In genomic region chr4:137597098-137597630, GRCm38 (mm10) we compare ENCODE assay signal across 35 mouse cellular contexts. TPM values are rescaled to one million over a fixed set of nuclear protein-coding genes. Genes with fewer than 3 reads are reported as not detected.
DNase-seq lines count a peak whose midpoint lies in the region; ATAC-seq and TF ChIP-seq lines count a peak whose summit lies in the region.
"Had no signal": no experiment of that assay in that cellular context is flagged by ENCODE, and none has a peak within 500 bp of the region (broad histone marks: within the 10 kb centered on the region; RNA-seq: fewer than 3 reads in every experiment).

No protein-coding gene starts in this region.

- TF ChIP-seq POLR2A in testis, adult 2 months (IDR thresholded peaks at IDR 0.05; ENCODE audit: control insufficient read depth, low read depth, low read length) = no peak

- no peak for TF ChIP-seq CTCF in testis, adult 2 months (IDR thresholded peaks at IDR 0.05; ENCODE audit: control insufficient read depth, insufficient read depth, insufficient replicate concordance, low read depth, low read length)

- H3K36me3 ChIP-seq in liver, embryonic 12.5 days = peaks cover 9% of the 10 kb centered on the region; the same call in 1 of the 2 replicates
- H3K36me3 ChIP-seq in liver, embryonic 11.5 days (ENCODE audit: control insufficient read depth, insufficient read depth, low read length) = no peaks in the 10 kb centered on the region; the same call in 1 of the 2 replicates
- no peaks in the 10 kb centered on the region for H3K36me3 ChIP-seq in testis, adult 2 months (ENCODE audit: control insufficient read depth, insufficient read depth, low read length)
- H3K36me3 ChIP-seq in forebrain, embryonic 14.5 days (ENCODE audit: control insufficient read depth, insufficient read depth, low read length) = no peaks in the 10 kb centered on the region
- H3K36me3 ChIP-seq: neural tube, embryonic 12.5 days had no signal

- H3K27me3 ChIP-seq in liver, embryonic 12.5 days (replicated peaks) = no peaks in the 10 kb centered on the region
- H3K27me3 ChIP-seq in liver, embryonic 11.5 days (replicated peaks; ENCODE audit: control insufficient read depth, insufficient read depth, low read length) = no peaks in the 10 kb centered on the region
- no peaks in the 10 kb centered on the region for H3K27me3 ChIP-seq in testis, adult 2 months (ENCODE audit: control insufficient read depth, insufficient read depth, low read length)
- no peaks in the 10 kb centered on the region for H3K27me3 ChIP-seq in forebrain, embryonic 14.5 days (replicated peaks; ENCODE audit: control insufficient read depth, insufficient read depth, low read length)
- H3K27me3 ChIP-seq: forebrain, embryonic 13.5 days; limb, embryonic 12.5 days; neural tube, embryonic 12.5 days had no signal

- peaks cover 71% of the 10 kb centered on the region for H3K4me1 ChIP-seq in liver, embryonic 12.5 days
- peaks cover 55% of the 10 kb centered on the region for H3K4me1 ChIP-seq in liver, embryonic 11.5 days (replicated peaks; ENCODE audit: control insufficient read depth, insufficient read depth, low read length)
- peaks cover 6% of the 10 kb centered on the region for H3K4me1 ChIP-seq in testis, adult 2 months (ENCODE audit: control insufficient read depth, insufficient read depth, low read length)
- H3K4me1 ChIP-seq in forebrain, embryonic 14.5 days (ENCODE audit: control insufficient read depth, insufficient read depth, low read length) = peaks cover 14% of the 10 kb centered on the region

- H3K9ac ChIP-seq in liver, embryonic 12.5 days = peak overlapping the region; percentile 5; the same call in 1 of the 2 replicates
- H3K9ac ChIP-seq in liver, embryonic 11.5 days (ENCODE audit: low read depth, low read length) = no peak overlapping the region
- no peak overlapping the region for H3K9ac ChIP-seq in forebrain, embryonic 14.5 days (ENCODE audit: low read length)
- H3K9ac ChIP-seq: forebrain, embryonic 13.5 days; hindbrain, embryonic 14.5 days; limb, embryonic 12.5 days; neural tube, embryonic 12.5 days had no signal

- H3K4me3 ChIP-seq in liver, embryonic 12.5 days = no peak overlapping the region
- no peak overlapping the region for H3K4me3 ChIP-seq in liver, embryonic 11.5 days (ENCODE audit: low read depth, low read length)
- no peak overlapping the region for H3K4me3 ChIP-seq in testis, adult 2 months (ENCODE audit: control insufficient read depth, low read depth, low read length)
- no peak overlapping the region for H3K4me3 ChIP-seq in forebrain, embryonic 14.5 days (ENCODE audit: low read depth, low read length)
- H3K4me3 ChIP-seq: forebrain, embryonic 13.5 days; left cerebral cortex, adult 2 months; limb, embryonic 12.5 days; myocyte; neural tube, embryonic 12.5 days had no signal

- H3K27ac ChIP-seq in liver, embryonic 12.5 days = peak overlapping the region; percentile 16; the same call in 1 of the 2 replicates
- H3K27ac ChIP-seq in liver, embryonic 11.5 days (ENCODE audit: low read depth, low read length) = no peak overlapping the region
- H3K27ac ChIP-seq in testis, adult 2 months (ENCODE audit: control insufficient read depth, insufficient read depth, low read depth, low read length) = peak overlapping the region; percentile 39; the same call in 1 of the 2 replicates
- H3K27ac ChIP-seq in forebrain, embryonic 14.5 days (ENCODE audit: low read depth, low read length) = no peak overlapping the region
- H3K27ac ChIP-seq: forebrain, embryonic 13.5 days; hindbrain, embryonic 14.5 days; left cerebral cortex, adult 2 months; limb, embryonic 12.5 days; macrophage; midbrain, embryonic 10.5 days; neural tube, embryonic 12.5 days; stomach, postnatal 0 days had no signal

- peak overlapping the region; percentile 1; the same call in 1 of the 2 replicates for H3K4me2 ChIP-seq in liver, embryonic 12.5 days
- H3K4me2 ChIP-seq in liver, embryonic 11.5 days = no peak overlapping the region
- H3K4me2 ChIP-seq in forebrain, embryonic 14.5 days (ENCODE audit: low read length) = no peak overlapping the region
- H3K4me2 ChIP-seq: heart, embryonic 11.5 days; limb, embryonic 12.5 days had no signal

- 81% methylated on average over 4 of the region's 4 CpGs for WGBS in liver, embryonic 12.5 days (ENCODE audit: insufficient replicate concordance)
- 88% methylated on average over 4 of the region's 4 CpGs for WGBS in liver, embryonic 11.5 days
- WGBS in forebrain, embryonic 14.5 days = 95% methylated on average over 4 of the region's 4 CpGs

- no peaks in the 10 kb centered on the region for H3K9me3 ChIP-seq in liver, embryonic 12.5 days (replicated peaks)
- H3K9me3 ChIP-seq in liver, embryonic 11.5 days (ENCODE audit: control insufficient read depth, low read length) = no peaks in the 10 kb centered on the region
- H3K9me3 ChIP-seq in forebrain, embryonic 14.5 days (replicated peaks; ENCODE audit: control insufficient read depth, low read length) = no peaks in the 10 kb centered on the region
- H3K9me3 ChIP-seq: forebrain, embryonic 13.5 days; G1E; limb, embryonic 12.5 days; midbrain, embryonic 10.5 days; neural tube, embryonic 12.5 days had no signal

- no peak for DNase-seq in liver, embryonic 11.5 days (ENCODE audit: low spot score)
- DNase-seq in testis, postnatal 14 days (ENCODE audit: low spot score) = no peak
- DNase-seq in ZHBTc4 (ENCODE audit: low read depth, low spot score) = peak; percentile 86
- DNase-seq in forebrain, embryonic 14.5 days (ENCODE audit: low spot score) = no peak
- no peak for DNase-seq in kidney, postnatal 25 days
- DNase-seq: cerebellum, adult 9-10 months; cerebellum, postnatal 36 days; gastrocnemius, postnatal 25 days; heart, adult 11 months; heart, postnatal 4 days; kidney, adult 11 months; kidney, postnatal 14 days; right cerebral cortex, adult 18-20 months; thymus, postnatal 4 days had no signal

- no peak for ATAC-seq in liver, embryonic 12.5 days
- no peak for ATAC-seq in liver, embryonic 11.5 days (replicated peaks; ENCODE audit: low FRiP score)
- no peak for ATAC-seq in forebrain, embryonic 14.5 days
- ATAC-seq: forebrain, embryonic 13.5 days had no signal

RNA-seq across cellular contexts. Expression of gene Usp48, which starts 3.6 kb away (rescaled TPM):
- 50.5 and 56.7 TPM in 2 replicates for polyA plus RNA-seq in liver, embryonic 12.5 days (2016; fragmentation: Nextera tagmentation; extraction: Ambion mirVana)
- 65.7 and 70.3 TPM in 2 replicates for polyA plus RNA-seq in liver, embryonic 11.5 days (2014; fragmentation: Nextera tagmentation; extraction: Ambion mirVana)
- polyA plus RNA-seq in testis, adult 2 months (2012; rRNA removed) = 39.6 and 42.1 TPM in 2 replicates
- 52.4 and 68.4 TPM in 2 replicates for polyA plus RNA-seq in forebrain, embryonic 14.5 days (2014; fragmentation: Nextera tagmentation; extraction: Ambion mirVana)

RNA-seq across cellular contexts. Expression of gene Ldlrad2, which starts 22.8 kb away (rescaled TPM):
- polyA plus RNA-seq in liver, embryonic 12.5 days (2016; fragmentation: Nextera tagmentation; extraction: Ambion mirVana) = not detected in 2 replicates
- polyA plus RNA-seq in liver, embryonic 11.5 days (2014; fragmentation: Nextera tagmentation; extraction: Ambion mirVana) = not detected in 2 replicates
- 0.86 TPM in 1 of 2 replicates, not detected in the other for polyA plus RNA-seq in testis, adult 2 months (2012; rRNA removed)
- polyA plus RNA-seq in forebrain, embryonic 14.5 days (2014; fragmentation: Nextera tagmentation; extraction: Ambion mirVana) = not detected in 2 replicates
- polyA plus RNA-seq: embryonic facial prominence, embryonic 11.5 days; forebrain, embryonic 13.5 days; frontal cortex, adult 2 months; G1E; heart, embryonic 11.5 days; heart, postnatal 0 days; hindbrain, embryonic 14.5 days; kidney, embryonic 14.5 days; limb, embryonic 12.5 days; liver, embryonic 16.5 days; lung, embryonic 16.5 days; macrophage; midbrain, embryonic 10.5 days; myocyte; neural tube, embryonic 12.5 days; spleen, adult 2 months; stomach, postnatal 0 days; thymus, postnatal 0 days had no signal

Comparison
In these comparisons a context has a peak if more than half of its experiments do, and no peak if none do; other contexts are left out.
1. H3K27ac ChIP-seq: peak in liver, embryonic 12.5 days (single experiment) and testis, adult 2 months (single experiment); none in liver, embryonic 11.5 days (single experiment) and forebrain, embryonic 14.5 days (single experiment).